Mouse (Mus musculus): ENCODE data around the gene Dnajc11.
A peak's percentile ranks its signal among the peaks of the same experiment; 100 is the strongest.

Dnajc11 gene

GRCm38 (mm10) chr4:151932576-151933504, 651 bp upstream of the Dnajc11 start:
- no peak for DNase-seq (ENCODE audit: low read depth, low spot score)

- no peak for DNase-seq (ENCODE audit: low read depth, low spot score)
These were observed 703 bp downstream of the Dnajc11 start for GRCm38 (mm10) chr4:151934215-151934572.

GRCm38 (mm10) chr4:151937441-151937840, 4.0 kb downstream of the Dnajc11 start:
- no peak for DNase-seq (ENCODE audit: low read depth, low spot score)

- DNase-seq (ENCODE audit: low read depth, low spot score), result no peak
These were observed 4.6 kb downstream of the Dnajc11 start for GRCm38 (mm10) chr4:151938089-151938488.

- no peak for DNase-seq (ENCODE audit: low read depth, low spot score)
These were observed 12.7 kb downstream of the Dnajc11 start for GRCm38 (mm10) chr4:151946211-151946610.

- DNase-seq (ENCODE audit: low read depth, low spot score), result no peak
These were observed 15.3 kb downstream of the Dnajc11 start for GRCm38 (mm10) chr4:151948497-151949471.

- no peak for DNase-seq (ENCODE audit: low read depth, low spot score)
These were observed 19.7 kb downstream of the Dnajc11 start for GRCm38 (mm10) chr4:151953209-151953608.

GRCm38 (mm10) chr4:151955791-151956190, 22.3 kb downstream of the Dnajc11 start:
- DNase-seq (ENCODE audit: low read depth, low spot score), result no peak

- DNase-seq (ENCODE audit: low read depth, low spot score), result no peak
These were observed 24.3 kb downstream of the Dnajc11 start for GRCm38 (mm10) chr4:151957584-151958315.

- no peak for DNase-seq (ENCODE audit: low read depth, low spot score)
These were observed 26.5 kb downstream of the Dnajc11 start for GRCm38 (mm10) chr4:151959849-151960512.

- DNase-seq (ENCODE audit: low read depth, low spot score), result peak; percentile 54
These were observed 27.0 kb downstream of the Dnajc11 start for GRCm38 (mm10) chr4:151960513-151960854.

- no peak for DNase-seq (ENCODE audit: low read depth, low spot score)
These were observed 29.3 kb downstream of the Dnajc11 start for GRCm38 (mm10) chr4:151962817-151963216.

GRCm38 (mm10) chr4:151968204-151968921, 34.9 kb downstream of the Dnajc11 start:
- no peak for DNase-seq (ENCODE audit: low read depth, low spot score)

- no peak for DNase-seq (ENCODE audit: low read depth, low spot score)
These were observed 38.9 kb downstream of the Dnajc11 start for GRCm38 (mm10) chr4:151972221-151972967.

GRCm38 (mm10) chr4:151975441-151975840, 42.0 kb downstream of the Dnajc11 start:
- no peak for DNase-seq (ENCODE audit: low read depth, low spot score)

- DNase-seq (ENCODE audit: low read depth, low spot score), result peak; percentile 78
These were observed 44.3 kb downstream of the Dnajc11 start for GRCm38 (mm10) chr4:151977748-151978147.

GRCm38 (mm10) chr4:151980699-151981098, 47.2 kb downstream of the Dnajc11 start:
- no peak for DNase-seq (ENCODE audit: low read depth, low spot score)

- peak; percentile 70 for DNase-seq (ENCODE audit: low read depth, low spot score)
These were observed 47.9 kb downstream of the Dnajc11 start for GRCm38 (mm10) chr4:151981363-151981762.

- no peak for DNase-seq (ENCODE audit: low read depth, low spot score)
These were observed 49.6 kb downstream of the Dnajc11 start for GRCm38 (mm10) chr4:151983043-151983442.

GRCm38 (mm10) chr4:151983560-151983959, 50.1 kb downstream of the Dnajc11 start:
- DNase-seq (ENCODE audit: low read depth, low spot score), result no peak

Data from retina, postnatal 7 days (tissue).